Mouse (Mus musculus) mature B cell (primary cell): ENCODE measurements around the gene Lrrc25.

Experiments
- in situ Hi-C: fragments of 300-500 bp; cut with MboI; formaldehyde crosslinking; loops from 2 replicates; pipeline ENCODE4 v1.14.3; 2019

Gene Lrrc25

DNA sequence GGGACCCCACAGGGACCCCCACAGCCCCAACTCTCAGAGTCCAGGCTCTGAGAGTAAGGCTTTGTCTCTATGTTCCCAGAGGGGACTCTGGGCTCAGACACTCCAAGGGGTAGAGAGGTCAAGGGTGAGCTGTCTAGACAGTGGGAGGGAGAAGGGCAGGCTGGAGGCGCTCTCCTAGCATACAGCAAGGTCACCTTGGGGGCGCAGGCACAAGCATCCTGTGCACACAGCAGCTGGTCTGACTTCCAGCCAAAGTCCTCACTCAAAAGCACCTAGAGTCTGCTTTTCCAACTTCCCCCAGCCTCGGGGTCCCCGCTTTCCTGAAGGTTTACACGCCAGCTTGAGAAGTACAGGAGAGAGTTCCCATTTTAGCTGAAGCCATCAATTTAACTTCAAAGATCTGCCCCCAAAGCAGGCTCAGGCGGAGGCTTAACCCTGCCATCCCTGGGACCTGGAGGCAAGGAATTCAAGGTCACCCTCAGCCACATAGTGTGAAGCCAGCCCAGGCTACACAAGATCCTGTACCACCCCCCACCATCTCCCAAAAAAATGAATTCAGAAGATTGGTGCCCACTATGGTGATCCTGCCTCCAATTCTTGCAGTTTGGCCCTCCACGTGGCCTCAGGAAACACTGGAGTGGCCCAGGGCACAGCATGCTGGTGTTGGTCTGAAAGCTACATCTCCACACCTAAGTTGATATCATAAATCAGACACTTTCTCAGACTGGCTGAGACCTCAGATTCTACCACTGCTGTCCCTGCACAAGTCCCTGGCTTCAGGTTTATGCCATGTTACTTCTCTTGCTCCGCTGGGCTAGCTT, 31.6 kb downstream of the Lrrc25 start:
- in situ Hi-C loops: no loop called here

DNA sequence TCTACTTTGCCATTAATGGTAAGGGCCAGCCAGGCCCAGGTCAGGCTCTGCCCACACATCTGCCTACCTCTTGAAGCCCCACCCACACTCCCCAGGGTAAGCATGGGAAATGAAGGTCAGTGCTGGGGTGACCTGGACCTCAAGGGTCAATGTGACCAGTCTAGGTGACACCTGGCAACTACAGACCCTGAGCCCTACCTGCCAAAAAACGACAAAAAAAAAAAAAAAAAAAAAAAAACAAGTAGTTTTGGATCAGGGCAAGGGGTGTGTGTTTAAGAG, 32.1 kb downstream of the Lrrc25 start:
- in situ Hi-C loops: no loop called here

DNA sequence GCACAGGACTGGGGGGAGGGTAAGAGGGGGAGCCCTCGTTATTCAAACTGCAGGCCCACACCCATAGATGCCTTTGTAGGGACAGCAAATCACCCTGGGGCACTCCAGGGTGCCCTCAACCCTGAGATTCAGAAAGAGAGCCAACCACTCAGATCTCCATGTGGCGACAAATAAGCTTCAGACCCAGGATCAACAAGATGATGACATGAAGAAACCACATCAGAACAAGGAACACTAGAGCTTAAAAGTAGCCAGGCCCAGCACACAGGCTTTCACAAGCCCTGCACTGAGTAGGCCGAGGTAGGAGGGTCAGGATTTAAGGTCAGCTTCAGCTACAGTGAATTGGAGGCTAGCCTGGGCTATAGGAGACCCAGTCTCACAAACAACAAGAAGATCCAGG, 33.0 kb downstream of the Lrrc25 start:
- in situ Hi-C loops: no loop called here

DNA sequence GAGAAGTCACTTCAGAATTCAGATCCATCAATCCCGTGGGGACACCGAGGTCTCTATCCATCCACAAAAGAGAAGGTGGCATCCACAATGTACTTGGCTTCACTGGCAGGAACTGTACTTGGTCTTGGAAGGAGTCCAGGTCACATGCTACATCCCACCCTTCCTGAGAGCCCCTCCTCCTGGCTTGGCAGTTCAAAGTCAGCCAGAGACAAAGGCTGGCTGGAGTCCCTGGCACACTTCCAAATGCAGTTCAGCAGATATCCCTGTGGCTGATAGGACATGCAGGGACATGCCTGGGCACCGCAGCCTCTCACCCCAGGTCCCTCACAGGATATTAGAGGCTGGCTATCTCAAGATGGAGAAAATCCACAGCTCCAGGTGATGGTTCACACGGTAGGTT, 33.4 kb downstream of the Lrrc25 start:
- in situ Hi-C loops: no loop called here

DNA sequence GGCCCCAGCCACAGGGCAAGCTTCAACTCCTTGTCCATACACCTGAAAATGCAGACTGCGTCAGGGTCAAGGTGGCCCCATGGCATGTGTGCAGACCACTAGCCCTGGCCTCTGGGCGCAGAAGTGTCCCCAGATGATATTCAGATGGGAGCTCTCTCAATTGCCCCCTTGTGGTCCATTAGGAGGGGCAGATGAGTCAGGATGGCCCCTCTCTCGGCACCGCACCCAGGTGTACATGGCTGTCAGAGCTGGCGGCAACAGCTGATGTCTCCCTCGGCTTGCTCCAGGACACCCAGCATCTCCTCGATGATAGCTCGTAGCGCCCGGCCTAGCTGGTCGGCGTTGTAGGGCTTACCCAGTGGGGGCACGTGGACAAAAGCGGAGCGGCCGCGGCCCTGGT, 34.4 kb downstream of the Lrrc25 start:
- in situ Hi-C loops: no loop called here

DNA sequence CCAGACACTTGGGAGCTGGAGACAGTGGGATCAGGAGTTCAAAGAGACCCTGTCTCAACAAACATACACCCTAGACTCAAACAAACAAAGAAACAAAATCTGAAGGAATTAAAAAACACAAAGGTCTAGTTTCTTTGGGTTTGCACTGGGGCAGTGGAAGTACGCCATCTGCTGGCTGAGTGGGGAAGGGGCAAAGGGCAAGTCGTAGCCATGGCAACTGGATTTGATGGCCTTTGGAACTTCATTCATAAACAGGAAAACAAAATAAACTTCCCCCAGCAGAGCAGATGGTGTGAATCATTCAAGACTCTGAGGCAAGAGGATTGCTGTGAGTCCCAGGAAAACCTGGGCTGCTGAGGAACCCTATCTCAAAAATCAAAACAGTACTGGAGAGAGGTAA, 37.3 kb downstream of the Lrrc25 start:
- in situ Hi-C loops: no loop called here

DNA sequence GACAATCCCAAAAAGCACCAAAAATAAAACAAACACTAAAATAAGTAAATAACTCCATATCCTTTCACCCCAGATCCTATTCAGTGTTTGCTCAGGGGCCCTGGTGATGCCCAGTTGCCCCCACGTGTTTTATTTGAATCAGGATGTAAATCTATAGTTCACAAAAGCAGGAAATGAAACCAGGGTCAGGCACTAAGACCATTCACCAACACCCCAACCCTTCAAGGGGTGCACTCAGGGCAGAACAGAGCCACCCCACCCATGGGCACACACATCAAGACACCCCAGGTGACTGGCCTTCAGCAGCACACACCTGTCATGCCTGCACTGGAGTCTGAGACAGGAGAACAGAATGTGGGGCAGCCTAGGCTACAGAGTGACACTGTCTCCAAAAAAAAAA, 38.2 kb downstream of the Lrrc25 start:
- in situ Hi-C loops: no loop called here

DNA sequence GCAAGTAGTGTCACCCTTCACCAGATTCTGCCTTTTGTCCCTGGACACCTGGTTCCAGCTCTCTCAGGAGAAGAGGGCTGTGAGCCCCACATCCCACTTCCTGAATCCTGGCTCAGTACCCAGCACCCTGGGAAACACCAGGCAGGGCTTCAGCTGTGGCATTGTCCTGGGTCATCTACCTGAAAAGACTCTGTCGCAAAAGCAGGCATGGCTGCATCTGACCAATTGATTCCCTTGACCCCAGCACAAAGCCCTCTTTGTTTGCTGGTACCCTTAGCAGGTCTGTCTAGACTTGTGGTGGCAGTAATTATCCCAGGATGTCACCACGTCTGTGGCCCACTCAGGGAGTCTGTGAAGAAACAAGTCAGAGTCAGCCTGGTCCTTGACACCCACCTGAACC, 39.5 kb downstream of the Lrrc25 start:
- in situ Hi-C loops: no loop called here

DNA sequence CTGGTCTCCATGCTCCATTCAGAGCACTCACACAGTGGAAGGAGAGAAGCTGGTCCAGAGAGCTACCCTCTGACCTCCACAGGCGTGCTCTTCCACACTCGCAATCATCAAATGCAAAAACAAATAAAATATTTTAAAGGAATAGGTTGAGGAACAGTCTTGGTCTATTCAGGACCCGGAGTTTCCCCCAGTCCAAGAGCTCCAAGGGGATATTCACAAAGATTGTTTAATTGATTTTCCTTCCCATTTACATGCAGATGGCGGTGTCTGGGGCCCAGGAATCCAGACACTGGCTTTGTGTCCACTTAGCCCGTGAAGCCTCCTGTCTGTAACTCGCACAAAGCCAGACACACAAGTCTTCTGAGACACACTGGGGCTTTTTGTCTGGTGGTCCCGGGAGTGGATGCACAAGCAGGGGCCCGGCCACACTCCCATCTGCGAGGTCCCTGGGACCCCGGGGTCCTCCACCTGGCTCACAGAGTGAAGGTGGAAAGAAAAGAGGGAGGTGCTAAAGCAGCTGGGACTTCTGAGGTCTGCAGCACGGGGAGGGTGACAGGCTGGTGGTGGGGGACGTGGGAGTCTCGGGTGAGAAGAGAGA, 40.3 kb downstream of the Lrrc25 start:
- in situ Hi-C loops: no loop called here

DNA sequence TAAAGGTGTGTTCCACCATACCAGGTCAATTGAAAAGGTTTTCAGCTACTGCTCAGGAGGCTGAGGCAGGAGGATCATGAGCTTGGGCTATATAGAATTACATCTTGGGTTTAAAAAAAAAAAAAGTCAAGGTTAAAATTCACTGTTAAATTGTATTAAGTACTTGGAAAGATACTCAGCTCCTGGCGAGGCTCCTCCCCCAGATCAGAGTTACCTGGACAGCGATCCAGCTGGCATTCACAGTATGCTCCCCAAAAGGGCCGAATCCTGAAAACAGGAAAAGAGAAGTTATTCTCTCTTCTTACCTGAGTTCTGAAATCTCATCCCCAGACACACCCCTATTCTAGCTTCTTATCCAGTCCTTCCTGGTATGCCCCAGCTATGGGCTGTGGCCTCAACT, 41.3 kb downstream of the Lrrc25 start:
- in situ Hi-C loops: no loop called here

DNA sequence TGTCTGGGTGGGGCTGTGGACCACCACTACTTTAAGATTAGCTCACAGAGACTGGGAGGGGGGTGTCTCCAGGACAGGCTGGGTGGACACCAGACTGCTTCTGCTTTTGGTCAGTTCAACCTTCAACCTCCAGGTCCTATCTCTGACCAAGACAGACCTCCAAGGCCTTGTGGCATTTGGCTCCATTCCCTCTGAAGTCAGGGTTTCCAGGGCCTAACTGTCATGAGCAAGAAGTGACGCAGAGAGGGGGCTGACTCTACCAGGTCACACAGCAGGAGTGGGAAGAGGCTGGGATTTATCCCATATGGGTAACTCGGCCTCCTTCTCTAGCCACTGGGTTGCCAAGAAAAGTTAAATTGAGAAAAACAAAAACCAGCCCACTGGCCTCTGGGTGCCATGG, 41.8 kb downstream of the Lrrc25 start:
- in situ Hi-C loops: no loop called here

DNA sequence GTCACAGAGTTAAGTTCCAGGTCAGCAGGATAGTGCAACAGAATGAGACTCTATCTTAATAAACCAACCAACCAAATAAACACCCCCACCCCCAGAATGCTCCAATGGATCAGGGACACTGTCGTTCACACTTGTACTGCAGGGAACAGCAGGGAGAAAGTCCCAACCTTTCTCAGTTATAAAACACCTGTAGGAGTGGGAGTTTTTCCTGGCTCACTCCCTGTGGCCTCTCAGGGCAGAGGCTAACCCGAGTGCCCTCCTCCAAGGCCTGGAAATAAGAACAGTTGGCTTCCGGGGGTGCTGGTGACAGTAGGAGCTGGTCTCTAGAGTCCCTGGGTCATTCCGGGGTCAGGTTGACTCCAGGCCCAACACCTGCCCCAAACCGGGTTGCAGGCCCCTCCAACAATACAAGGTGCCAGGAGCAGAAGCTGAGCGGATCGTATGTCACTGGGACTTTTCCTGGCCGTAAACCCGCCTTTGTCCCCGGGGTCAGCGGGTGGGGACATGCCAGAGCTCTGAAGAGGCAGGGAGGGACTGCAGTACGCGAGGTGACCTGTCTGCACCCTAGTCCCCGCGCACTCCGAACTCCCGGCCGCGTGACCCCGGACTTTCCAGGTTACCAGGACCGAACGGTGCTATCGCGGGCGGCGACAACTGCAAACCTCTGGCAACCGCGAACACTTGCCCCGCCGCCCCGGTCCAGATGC, 43.1 kb downstream of the Lrrc25 start:
- in situ Hi-C loops: no loop called here

DNA sequence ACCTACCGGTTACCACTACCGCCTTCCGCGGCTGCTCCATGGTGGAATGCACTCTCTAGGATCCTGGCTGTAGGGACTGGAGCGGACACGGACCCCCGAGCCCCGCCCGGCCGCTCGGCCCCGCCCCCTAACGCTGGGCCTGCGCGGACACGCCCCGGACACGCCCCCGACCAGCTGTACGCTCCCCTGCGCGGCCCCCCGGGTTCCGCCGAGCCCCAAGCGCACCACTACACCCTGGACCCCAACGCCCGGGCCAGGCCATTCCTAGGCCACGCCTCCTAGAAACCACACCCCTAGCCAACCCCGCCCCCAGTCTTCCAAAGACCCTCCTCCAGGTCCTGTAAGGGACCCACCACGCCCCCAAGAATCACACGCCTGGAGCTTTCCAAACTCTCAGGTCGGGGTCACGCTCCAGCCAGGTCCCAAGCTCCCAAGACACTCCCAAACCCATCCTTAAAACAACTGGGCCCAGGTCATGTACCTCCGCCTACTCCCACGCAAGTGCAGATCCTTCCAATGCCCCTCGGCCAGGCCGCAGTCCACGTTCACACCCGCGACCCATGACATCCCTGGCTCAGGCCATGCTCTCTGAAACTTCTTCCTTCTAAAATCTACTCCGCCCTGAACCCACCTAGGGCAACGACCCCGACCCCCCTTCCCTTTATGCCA, 43.8 kb downstream of the Lrrc25 start:
- in situ Hi-C loops: no loop called here

DNA sequence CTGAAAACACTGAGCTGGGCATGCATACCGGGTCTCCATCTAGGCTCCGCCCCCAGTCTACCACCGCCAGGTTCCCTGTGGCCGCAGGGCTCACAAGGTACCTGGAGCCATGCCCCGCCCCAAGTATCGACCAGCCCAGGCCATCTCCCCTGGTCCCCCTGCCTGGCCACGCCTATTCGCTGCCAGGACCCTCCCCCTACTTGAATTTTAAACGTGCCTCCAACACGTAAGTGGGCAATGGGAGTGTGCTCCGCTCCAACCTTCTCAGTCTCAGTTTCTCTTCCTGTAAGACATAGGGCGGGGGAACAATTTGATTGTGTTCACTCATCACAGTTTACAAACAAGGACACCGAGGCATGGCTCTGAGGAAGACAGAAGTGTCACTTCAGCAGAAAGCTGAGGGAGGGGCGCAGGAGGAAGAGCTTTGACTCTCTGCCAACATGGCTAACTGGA, 44.3 kb downstream of the Lrrc25 start, which contains the start of gene Pgpep1:
TSS of gene Pgpep1 (minus strand) at position 116 of the 453 bp plus-strand sequence.
- in situ Hi-C loops: no loop called here

DNA sequence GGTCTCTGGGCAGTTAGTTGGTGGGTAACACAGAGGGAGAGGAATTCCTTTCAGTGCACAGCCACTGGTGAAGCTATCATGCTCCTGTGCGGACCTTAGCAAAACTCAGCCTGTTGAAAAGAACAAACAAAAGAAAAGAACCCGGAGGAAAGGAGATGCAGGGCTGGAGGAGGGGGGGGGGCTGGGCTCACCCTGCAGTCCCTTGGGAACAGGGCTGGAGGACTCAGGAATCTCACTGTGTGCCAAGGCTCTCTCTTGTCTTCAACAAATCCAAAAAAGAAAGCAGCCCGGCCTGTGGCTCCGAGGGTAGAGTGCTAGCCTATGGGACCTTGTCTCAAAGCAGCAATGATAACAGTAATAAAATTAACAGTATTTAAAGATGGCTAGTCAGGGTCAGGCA, 47.7 kb downstream of the Lrrc25 start:
- in situ Hi-C loops: no loop called here

DNA sequence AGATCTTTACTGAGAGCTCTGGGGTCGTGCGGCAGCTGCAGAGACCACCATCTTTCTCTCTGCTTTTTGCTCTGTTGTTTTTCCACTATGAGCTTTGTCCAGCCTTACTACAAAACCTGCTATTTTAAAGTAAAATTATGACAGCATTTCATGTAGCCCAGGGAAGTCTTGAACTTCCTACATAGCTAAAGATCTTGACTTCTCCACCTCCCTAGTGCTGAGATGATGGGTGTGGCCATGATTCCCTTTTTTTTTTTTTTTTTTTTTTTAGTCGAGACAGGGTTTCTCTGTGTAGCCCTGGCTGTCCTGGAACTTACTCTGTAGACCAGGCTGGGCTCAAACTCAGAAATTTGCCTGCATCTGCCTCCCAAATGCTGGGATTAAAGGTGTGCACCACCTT, 48.7 kb downstream of the Lrrc25 start:
- in situ Hi-C loops: no loop called here

DNA sequence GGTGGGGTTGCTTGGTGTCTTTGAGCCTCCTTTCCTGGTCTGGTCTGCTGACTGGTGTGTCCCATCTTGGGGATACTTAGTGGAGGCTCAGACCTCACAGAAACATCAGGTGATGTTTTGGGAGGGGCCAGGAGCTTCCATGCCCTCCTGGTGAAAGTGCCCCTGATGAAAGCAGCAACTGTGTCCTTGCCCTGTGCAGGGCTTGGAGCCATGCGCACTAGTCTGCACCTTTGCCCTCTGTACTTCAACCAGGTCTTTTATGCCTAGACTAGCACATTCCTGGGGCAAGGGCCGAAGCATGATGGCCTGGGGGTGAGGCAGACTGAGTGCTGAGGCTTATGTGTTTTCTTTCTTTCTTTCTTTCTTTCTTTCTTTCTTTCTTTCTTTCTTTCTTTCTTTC, 49.6 kb downstream of the Lrrc25 start:
- in situ Hi-C loops: no loop called here

DNA sequence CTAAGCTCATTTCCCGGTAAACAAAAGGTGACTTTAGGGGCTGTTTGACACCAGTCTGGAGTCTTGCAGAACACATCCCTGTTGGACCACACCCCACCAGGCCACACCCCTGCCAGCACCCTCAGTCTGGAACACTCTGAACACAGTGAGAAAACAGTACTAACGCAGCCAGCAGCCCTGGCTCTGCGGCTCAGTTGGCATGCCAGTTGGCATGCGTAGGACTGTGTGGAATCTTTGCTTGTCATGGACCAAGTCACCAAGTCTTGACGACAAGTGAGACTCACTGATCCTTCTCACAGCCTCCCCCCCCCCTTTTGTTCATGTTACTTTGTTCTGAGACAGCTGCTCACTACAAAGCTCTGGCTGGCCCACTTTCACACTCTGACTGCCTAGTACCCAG, 51.1 kb downstream of the Lrrc25 start:
- in situ Hi-C loops: no loop called here
